Mouse (Mus musculus) testis, adult 2 months (tissue): ENCODE results near the gene Agpat4.

Experiments
- CTCF ChIP-seq: fragments of 200-500 bp; IDR thresholded peaks from 2 replicates; pipeline ENCODE4 v1.5.1; 2012; ENCODE audit warnings: low read depth, mild to moderate bottlenecking, inconsistent platforms, low read length, moderate library complexity; ENCODE audit not compliant: control insufficient read depth, insufficient read depth, insufficient replicate concordance
- POLR2A ChIP-seq: fragments of 200-500 bp; IDR thresholded peaks from 2 replicates; pipeline ENCODE4 v1.6.1; 2012; ENCODE audit warnings: low read depth, mild to moderate bottlenecking, inconsistent platforms, low read length, moderate library complexity; ENCODE audit not compliant: control insufficient read depth

GRCm38 (mm10) chr17:12206248-12206647, 87.7 kb downstream of the Agpat4 start:
- TF ChIP-seq CTCF, result no peak
- TF ChIP-seq POLR2A, result no peak
